Mouse (Mus musculus) neural tube, embryonic 11.5 days (tissue): Measurements from ENCODE around the gene Gm20521. TPM values are rescaled to one million over a fixed set of nuclear protein-coding genes. Genes with fewer than 3 reads are reported as not detected.
"Not testable (repeated sequence)": the region's sequence is repeated elsewhere in the genome, so short reads cannot be mapped to it uniquely, and the experiment has no call there.

Source experiments
- ATAC-seq: fragments of 200-750 bp; cut with Nextera tagmentation; 2 replicates; pipeline ENCODE4 v1.8.0; 2017; ENCODE audit warnings: moderate number of reproducible peaks, mild to moderate bottlenecking, moderate TSS enrichment, moderate library complexity; ENCODE audit not compliant: insufficient read depth, low FRiP score, low TSS enrichment
- DNase-seq: peaks from one replicate; pipeline ENCODE4 v3.0.0-alpha.2; 2015; ENCODE audit warnings: low spot score
- H3K27ac ChIP-seq: fragments of 300-500 bp; sonication (generic); 2 replicates; pipeline ENCODE4 v1.5.1; 2014; ENCODE audit warnings: low read depth, mild to moderate bottlenecking, low read length
- H3K27me3 ChIP-seq: fragments of 300-500 bp; sonication (generic); 2 replicates; pipeline ENCODE4 v1.6.1; 2014; ENCODE audit warnings: mild to moderate bottlenecking, low read length, mixed read lengths; ENCODE audit not compliant: control insufficient read depth, insufficient read depth
- H3K36me3 ChIP-seq: fragments of 300-500 bp; sonication (generic); 2 replicates; pipeline ENCODE4 v1.6.1; 2014; ENCODE audit warnings: mild to moderate bottlenecking, low read length, moderate library complexity, mixed read lengths; ENCODE audit not compliant: control insufficient read depth, insufficient read depth
- H3K4me1 ChIP-seq: fragments of 300-500 bp; sonication (generic); 2 replicates; pipeline ENCODE4 v1.6.1; 2014; ENCODE audit warnings: low read length, mixed read lengths; ENCODE audit not compliant: control insufficient read depth, insufficient read depth
- H3K4me2 ChIP-seq: fragments of 300-500 bp; sonication (generic); 2 replicates; pipeline ENCODE4 v1.6.1; 2014; ENCODE audit warnings: low read depth, mild to moderate bottlenecking, moderate library complexity
- H3K4me3 ChIP-seq: fragments of 300-500 bp; sonication (generic); 2 replicates; pipeline ENCODE4 v1.5.1; 2014; ENCODE audit warnings: low read depth, low read length
- H3K9ac ChIP-seq: fragments of 300-500 bp; sonication (generic); 2 replicates; pipeline ENCODE4 v1.6.1; 2014; ENCODE audit warnings: mild to moderate bottlenecking, low read length
- H3K9me3 ChIP-seq: fragments of 300-500 bp; sonication (generic); 2 replicates; pipeline ENCODE4 v1.6.1; 2016; ENCODE audit warnings: low read length; ENCODE audit not compliant: control insufficient read depth
- WGBS: fragments of 180-500 bp; shearing (Covaris S2); extraction: QIAGEN DNeasy Blood & Tissue Kit; methylation state at CpG from one replicate; pipeline ENCODE4 v1.1.7; 2014; 5-methylcytosine and 5-hydroxymethylcytosine counted together
- polyA plus RNA-seq: library from polyadenylated mRNA; unstranded; fragments of >200 nt; fragmentation: Nextera tagmentation; extraction: Ambion mirVana; gene quantifications from 2 replicates; pipeline ENCODE4 v1.2.1, GENCODE M21; 2014

Gm20521 gene
- polyA plus RNA-seq, 1 experiment from 2014 or later = not detected

GRCm38 (mm10) chr14:54944939-54945338, 61.7 kb downstream of the Gm20521 start:
- no peaks in the 10 kb centered on the region for H3K9me3 ChIP-seq
- no peaks in the 10 kb centered on the region for H3K36me3 ChIP-seq
- H3K27ac ChIP-seq = no peak overlapping the region
- no peak for ATAC-seq
- no peaks in the 10 kb centered on the region for H3K4me1 ChIP-seq
- no peak overlapping the region for H3K9ac ChIP-seq
- H3K4me3 ChIP-seq = no peak overlapping the region
- H3K4me2 ChIP-seq = no peak overlapping the region
- no peak for DNase-seq
- 78% methylated on average over 2 of the region's 2 CpGs for WGBS
- no peaks in the 10 kb centered on the region for H3K27me3 ChIP-seq

GRCm38 (mm10) chr14:54945975-54946704, 62.9 kb downstream of the Gm20521 start:
- DNase-seq = no peak
- WGBS = 81% methylated on average over 19 of the region's 19 CpGs
- Histone ChIP-seq H3K27me3 (no peaks in the 10 kb centered on the region), H3K9ac (no peak overlapping the region), H3K4me1 (no peaks in the 10 kb centered on the region), H3K4me2 (no peak overlapping the region), H3K27ac (no peak overlapping the region), H3K36me3 (no peaks in the 10 kb centered on the region), H3K4me3 (no peak overlapping the region), H3K9me3 (no peaks in the 10 kb centered on the region)
- ATAC-seq = no peak

GRCm38 (mm10) chr14:54947008-54947407, 63.8 kb downstream of the Gm20521 start:
- 85% methylated on average over 8 of the region's 11 CpGs for WGBS
- not testable (repeated sequence) for H3K9me3 ChIP-seq, H3K27me3 ChIP-seq, ATAC-seq, DNase-seq, H3K36me3 ChIP-seq, H3K4me2 ChIP-seq, H3K9ac ChIP-seq, H3K27ac ChIP-seq, H3K4me3 ChIP-seq, H3K4me1 ChIP-seq

Other genes starting within 250 kb of the Gm20521 start
- gene Gm17606, start 242.5 kb upstream of the Gm20521 start, polyA plus RNA-seq = not detected in 2 replicates
- 6.8 and 9.7 TPM in 2 replicates for gene Cdh24, start 242.1 kb upstream of the Gm20521 start, polyA plus RNA-seq
- gene 1700123O20Rik, start 197.2 kb upstream of the Gm20521 start, polyA plus RNA-seq = 94.3 and 103 TPM in 2 replicates
- 118 and 122 TPM in 2 replicates for gene Acin1, start 196.5 kb upstream of the Gm20521 start, polyA plus RNA-seq
- gene Gm29776, start 184.6 kb upstream of the Gm20521 start, polyA plus RNA-seq = 0.16 and 0.30 TPM in 2 replicates
- 0.26 TPM in 1 of 2 replicates, not detected in the other for gene Cebpe, start 171.3 kb upstream of the Gm20521 start, polyA plus RNA-seq
- gene Slc7a8, start 101.5 kb upstream of the Gm20521 start, polyA plus RNA-seq = 3.2 and 3.4 TPM in 2 replicates
- gene Rnf212b, start 69.3 kb upstream of the Gm20521 start, polyA plus RNA-seq = not detected in 2 replicates
- gene Homez, start 12.5 kb upstream of the Gm20521 start, polyA plus RNA-seq = 19.3 and 21.9 TPM in 2 replicates
- gene Ppp1r3e, start 5.9 kb upstream of the Gm20521 start, polyA plus RNA-seq = 1.3 and 1.5 TPM in 2 replicates
- gene Bcl2l2, start 64 bp upstream of the Gm20521 start, polyA plus RNA-seq = 2.9 and 3.7 TPM in 2 replicates
- 171 and 179 TPM in 2 replicates for gene Pabpn1, start 9.1 kb downstream of the Gm20521 start, polyA plus RNA-seq
- gene Slc22a17, start 29.7 kb downstream of the Gm20521 start, polyA plus RNA-seq = 45.8 and 47.2 TPM in 2 replicates
- gene Efs, start 42.7 kb downstream of the Gm20521 start, polyA plus RNA-seq = 29.1 and 31.1 TPM in 2 replicates
- not detected in 2 replicates for gene Il25, start 49.3 kb downstream of the Gm20521 start, polyA plus RNA-seq
- 3.3 and 4.5 TPM in 2 replicates for gene Cmtm5, start 52.8 kb downstream of the Gm20521 start, polyA plus RNA-seq
- 3.2 and 4.7 TPM in 2 replicates for gene Myh6, start 83.5 kb downstream of the Gm20521 start, polyA plus RNA-seq
- not detected in 2 replicates for gene Gm17428, start 93.5 kb downstream of the Gm20521 start, polyA plus RNA-seq
- gene Myh7, start 111.2 kb downstream of the Gm20521 start, polyA plus RNA-seq = 15.1 and 15.6 TPM in 2 replicates
- gene Ngdn, start 132.0 kb downstream of the Gm20521 start, polyA plus RNA-seq = 83.9 and 92.4 TPM in 2 replicates
- gene Zfhx2, start 208.9 kb downstream of the Gm20521 start, polyA plus RNA-seq = 16.6 and 17.6 TPM in 2 replicates
- gene Thtpa, start 211.3 kb downstream of the Gm20521 start, polyA plus RNA-seq = 22.4 and 23.7 TPM in 2 replicates
- gene Ap1g2, start 223.2 kb downstream of the Gm20521 start, polyA plus RNA-seq = 6.8 and 7.3 TPM in 2 replicates
- 3.8 and 4.4 TPM in 2 replicates for gene Jph4, start 233.5 kb downstream of the Gm20521 start, polyA plus RNA-seq